Comparison of ENCODE assay signal across 10 mouse cellular contexts in genomic region chr2:66819862-66820559, GRCm38 (mm10). TPM values are rescaled to one million over a fixed set of nuclear protein-coding genes. Genes with fewer than 3 reads are reported as not detected.
DNase-seq lines count a peak whose midpoint lies in the region; ATAC-seq and TF ChIP-seq lines count a peak whose summit lies in the region.
"Had no signal": no experiment of that assay in that cellular context is flagged by ENCODE, and none has a peak within 500 bp of the region (broad histone marks: within the 10 kb centered on the region; RNA-seq: fewer than 3 reads in every experiment).

No protein-coding gene starts in this region.

- TF ChIP-seq EP300 in heart, postnatal 0 days (IDR thresholded peaks at IDR 0.05; ENCODE audit: low read depth), result no peak

- H3K4me1 ChIP-seq in heart, postnatal 0 days (ENCODE audit: control insufficient read depth, insufficient read depth), result no peaks in the 10 kb centered on the region
- H3K4me1 ChIP-seq in forebrain, embryonic 15.5 days, result no peaks in the 10 kb centered on the region
- H3K4me1 ChIP-seq: limb, embryonic 12.5 days had no signal

- H3K4me2 ChIP-seq in heart, postnatal 0 days (ENCODE audit: low read depth, low read length), result no peak overlapping the region
- no peak overlapping the region for H3K4me2 ChIP-seq in forebrain, embryonic 15.5 days (replicated peaks)
- H3K4me2 ChIP-seq: limb, embryonic 12.5 days had no signal

- no peak overlapping the region for H3K9ac ChIP-seq in heart, postnatal 0 days (replicated peaks; ENCODE audit: low read depth, low read length)
- H3K9ac ChIP-seq in forebrain, embryonic 15.5 days (replicated peaks), result no peak overlapping the region
- H3K9ac ChIP-seq: limb, embryonic 12.5 days had no signal

- no peak overlapping the region for H3K4me3 ChIP-seq in heart, postnatal 0 days (ENCODE audit: low read depth, low read length)
- H3K4me3 ChIP-seq in forebrain, embryonic 15.5 days, result no peak overlapping the region
- H3K4me3 ChIP-seq: limb, embryonic 12.5 days had no signal

- 32% methylated on average over 7 of the region's 7 CpGs for WGBS in heart, postnatal 0 days
- WGBS in forebrain, embryonic 15.5 days, result 32% methylated on average over 7 of the region's 7 CpGs

- intact Hi-C loops in heart, postnatal 25 days (cut with DNase I), result no loop called here

- ATAC-seq in heart, postnatal 0 days (ENCODE audit: insufficient read depth, low read depth), result no peak
- ATAC-seq in forebrain, embryonic 15.5 days (replicated peaks), result peak; percentile 68; the same call in 1 of the 2 replicates
- ATAC-seq in megakaryocyte, adult 5-6 weeks (ENCODE audit: poor library complexity, severe bottlenecking), result no peak

- H3K9me3 ChIP-seq in heart, postnatal 0 days (replicated peaks; ENCODE audit: control insufficient read depth, low read length), result no peaks in the 10 kb centered on the region
- H3K9me3 ChIP-seq in forebrain, embryonic 15.5 days, result no peaks in the 10 kb centered on the region
- H3K9me3 ChIP-seq: limb, embryonic 12.5 days had no signal

- DNase-seq in heart, postnatal 0 days (ENCODE audit: low spot score), result no peak
- DNase-seq in heart, postnatal 25 days (ENCODE audit: low spot score), result no peak
- peak; percentile 1 for DNase-seq in lung, postnatal 36 days
- DNase-seq in lung, adult 18-20 months, result no peak
- DNase-seq in right cerebral cortex, postnatal 14 days, result peak; percentile 5
- DNase-seq in gastrocnemius, adult 8-10 months (ENCODE audit: low spot score in 2 of 2), result no peak
- DNase-seq: heart, postnatal 36 days had no signal

- TF ChIP-seq CTCF in heart, postnatal 0 days (IDR thresholded peaks at IDR 0.05; ENCODE audit: low read depth), result peak; percentile 44

- no peaks in the 10 kb centered on the region for H3K36me3 ChIP-seq in heart, postnatal 0 days (replicated peaks; ENCODE audit: control insufficient read depth, insufficient read depth, low read length)
- no peaks in the 10 kb centered on the region for H3K36me3 ChIP-seq in forebrain, embryonic 15.5 days
- H3K36me3 ChIP-seq: limb, embryonic 12.5 days had no signal

- H3K27me3 ChIP-seq in heart, postnatal 0 days (ENCODE audit: control insufficient read depth, insufficient read depth, low read length), result no peaks in the 10 kb centered on the region
- no peaks in the 10 kb centered on the region for H3K27me3 ChIP-seq in forebrain, embryonic 15.5 days
- H3K27me3 ChIP-seq: limb, embryonic 12.5 days had no signal

- no peak overlapping the region for H3K27ac ChIP-seq in heart, postnatal 0 days (ENCODE audit: low read depth)
- no peak overlapping the region for H3K27ac ChIP-seq in forebrain, embryonic 15.5 days (replicated peaks)
- H3K27ac ChIP-seq: limb, embryonic 12.5 days had no signal

RNA-seq across cellular contexts. Expression of gene Scn7a, which starts 35.3 kb away (rescaled TPM):
- 2.6 and 3.6 TPM in 2 replicates for total RNA-seq in heart, postnatal 0 days (2014; rRNA removed; ENCODE audit: low replicate concordance)
- polyA plus RNA-seq in heart, postnatal 0 days (2015; fragmentation: Nextera tagmentation; extraction: Ambion mirVana), result 1.2 TPM in 2 replicates
- total RNA-seq in heart, postnatal 25 days (2021), result 10 to 100 TPM in 1 of 2 experiments, 1 to 10 TPM in 1; 9.0 to 11.4 TPM
- polyA plus RNA-seq in forebrain, embryonic 15.5 days (2015; fragmentation: Nextera tagmentation; extraction: Ambion mirVana), result not detected in 2 replicates
- 1 to 10 TPM; 1.5 to 2.8 (median 2.4) TPM for total RNA-seq in gastrocnemius, adult 8-10 months (2022)
- not detected in 2 replicates for total RNA-seq in megakaryocyte, adult 5-6 weeks (2015)
- not detected in 2 replicates for total RNA-seq in megakaryocyte, adult 5-6 weeks (2017)

Comparison
In these comparisons a context has a peak if more than half of its experiments do, and no peak if none do; other contexts are left out.
1. DNase-seq: peak in lung, postnatal 36 days (single experiment) and right cerebral cortex, postnatal 14 days (single experiment); none in heart, postnatal 0 days (single experiment), heart, postnatal 25 days (single experiment), lung, adult 18-20 months (0 of 2) and gastrocnemius, adult 8-10 months (0 of 2).